Mouse (Mus musculus): Measurements from ENCODE around the gene Hsf2bp. TPM values are rescaled to one million over a fixed set of nuclear protein-coding genes. Genes with fewer than 3 reads are reported as not detected.

Gene Hsf2bp
- 5.1 and 5.9 TPM in 2 replicates for polyA plus RNA-seq (2012; rRNA removed)

DNA sequence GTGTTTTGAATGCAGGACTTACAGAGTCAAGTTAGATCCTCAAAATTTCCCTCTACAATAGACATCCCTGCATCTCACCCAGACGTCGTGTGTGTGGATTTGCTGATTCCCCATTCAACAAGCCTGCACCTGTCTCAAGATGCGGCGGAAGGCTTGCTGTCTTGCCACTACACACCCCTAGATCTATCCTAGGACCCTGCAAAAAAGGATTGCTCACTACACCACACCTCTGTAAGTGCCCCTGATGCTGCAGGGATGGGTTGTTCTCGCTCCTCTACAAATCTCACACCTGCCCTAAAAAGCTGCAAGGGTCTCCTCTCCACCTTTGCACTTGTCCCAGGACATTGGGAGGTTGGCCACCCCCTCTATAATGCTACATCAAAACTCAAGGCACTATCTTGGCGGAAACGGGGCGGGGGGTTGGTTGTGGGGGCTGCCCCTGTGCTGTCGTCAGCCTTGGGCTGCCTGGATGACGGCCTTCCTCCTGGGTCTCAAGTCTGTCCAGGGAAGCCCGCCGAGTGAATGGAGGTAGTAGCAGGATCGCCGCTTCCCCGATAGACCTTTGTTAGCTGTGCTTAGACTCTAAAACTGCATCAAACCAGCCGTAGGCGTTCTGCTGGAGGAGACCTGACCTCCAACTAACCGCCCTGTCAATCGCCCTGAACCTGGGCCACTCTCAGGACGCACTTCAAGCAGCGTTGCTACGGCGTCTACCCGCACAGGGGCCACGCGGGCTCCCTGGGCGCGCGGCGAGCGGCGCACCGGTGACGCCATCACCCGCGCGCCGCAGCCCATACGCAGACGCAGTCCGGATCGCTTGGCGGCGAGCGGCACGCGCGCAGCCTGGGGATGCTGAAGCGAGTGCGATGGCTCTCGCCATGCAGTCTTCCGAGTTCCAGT, at the start of gene Hsf2bp, which contains the start of gene Rrp1b:
Gene Hsf2bp, minus strand, starts transcription at position 741 of the 900 bp plus-strand sequence.
Gene Rrp1b, plus strand, starts transcription at position 492 of the 900 bp plus-strand sequence.
- 5% methylated on average over 52 of the region's 52 CpGs for WGBS
- no peak within 1 kb of the TSS for H3K27ac ChIP-seq (ENCODE audit: insufficient read depth, low read depth, low read length)
- no peaks in the 10 kb centered on the region for H3K36me3 ChIP-seq (ENCODE audit: control insufficient read depth, insufficient read depth, low read length)
- DNase-seq: peak; percentile 76
- TF ChIP-seq CTCF (conservative IDR thresholded peaks at IDR 0.05; ENCODE audit: insufficient read depth, insufficient read length, low read depth, low read length) (no peak), POLR2A (IDR thresholded peaks at IDR 0.05; ENCODE audit: low read depth, low read length) (peak; percentile 57)
- peak within 1 kb of the TSS; percentile 79 for H3K4me3 ChIP-seq (ENCODE audit: insufficient read depth, low read depth, low read length)
- no peaks in the 10 kb centered on the region for H3K4me1 ChIP-seq (ENCODE audit: control insufficient read depth, insufficient read depth, low read length)
- no peaks in the 10 kb centered on the region for H3K27me3 ChIP-seq (replicated peaks; ENCODE audit: control insufficient read depth, insufficient read depth, low read length)

DNA sequence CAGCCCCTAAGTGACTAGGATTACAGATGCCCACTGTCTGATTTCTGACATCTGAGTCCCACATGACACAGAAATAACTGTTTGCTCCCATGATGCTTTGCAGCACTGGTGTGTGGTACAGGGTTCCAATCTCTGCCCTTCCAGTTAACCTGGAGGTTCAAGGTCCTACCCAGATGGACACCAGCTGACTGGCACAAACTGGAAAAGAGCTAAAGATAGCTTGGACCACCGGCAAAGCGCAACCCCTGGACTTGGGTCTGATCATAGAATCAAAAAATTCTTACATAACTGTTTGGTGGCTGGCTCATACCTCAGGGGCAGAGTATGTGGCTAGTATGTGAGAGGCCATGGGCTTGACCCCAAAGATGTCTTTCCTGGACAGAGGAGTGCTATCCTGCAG, 47.2 kb upstream of the Hsf2bp start:
- 72% methylated on average over 2 of the region's 2 CpGs for WGBS
- H3K36me3 ChIP-seq (ENCODE audit: control insufficient read depth, insufficient read depth, low read length): no peaks in the 10 kb centered on the region
- H3K4me3 ChIP-seq (ENCODE audit: insufficient read depth, low read depth, low read length): no peak overlapping the region
- no peaks in the 10 kb centered on the region for H3K4me1 ChIP-seq (ENCODE audit: control insufficient read depth, insufficient read depth, low read length)
- peak; percentile 39 for DNase-seq
- TF ChIP-seq POLR2A (IDR thresholded peaks at IDR 0.05; ENCODE audit: low read depth, low read length): no peak
- TF ChIP-seq CTCF (conservative IDR thresholded peaks at IDR 0.05; ENCODE audit: insufficient read depth, insufficient read length, low read depth, low read length): no peak
- no peak overlapping the region for H3K27ac ChIP-seq (ENCODE audit: insufficient read depth, low read depth, low read length)
- no peaks in the 10 kb centered on the region for H3K27me3 ChIP-seq (replicated peaks; ENCODE audit: control insufficient read depth, insufficient read depth, low read length)

DNA sequence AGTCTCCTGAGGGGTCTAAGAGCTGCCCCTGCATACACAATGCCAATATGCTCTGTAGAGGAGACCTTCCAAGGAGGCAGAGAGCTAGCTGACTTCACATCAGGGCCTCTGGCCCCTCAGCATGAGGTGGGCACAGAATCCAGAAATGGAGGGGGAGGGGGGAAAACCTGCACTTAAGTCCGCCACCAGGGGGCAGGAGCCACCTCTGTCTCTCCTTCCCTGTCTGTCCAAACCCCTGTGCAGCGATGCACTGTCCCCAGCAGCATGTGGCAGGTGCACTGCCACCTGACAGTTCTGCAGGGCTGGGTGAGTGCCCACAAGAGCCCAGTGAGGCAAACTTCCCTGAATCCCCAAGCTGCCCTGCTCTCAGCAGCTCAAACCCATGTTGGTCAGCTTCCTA, 39.0 kb upstream of the Hsf2bp start:
- no peaks in the 10 kb centered on the region for H3K27me3 ChIP-seq (replicated peaks; ENCODE audit: control insufficient read depth, insufficient read depth, low read length)
- H3K27ac ChIP-seq (ENCODE audit: insufficient read depth, low read depth, low read length): no peak overlapping the region
- H3K4me3 ChIP-seq (ENCODE audit: insufficient read depth, low read depth, low read length): no peak overlapping the region
- H3K4me1 ChIP-seq (ENCODE audit: control insufficient read depth, insufficient read depth, low read length): no peaks in the 10 kb centered on the region
- TF ChIP-seq CTCF (conservative IDR thresholded peaks at IDR 0.05; ENCODE audit: insufficient read depth, insufficient read length, low read depth, low read length) (peak; percentile 78), POLR2A (IDR thresholded peaks at IDR 0.05; ENCODE audit: low read depth, low read length) (no peak)
- peak; percentile 57 for DNase-seq
- H3K36me3 ChIP-seq (ENCODE audit: control insufficient read depth, insufficient read depth, low read length): no peaks in the 10 kb centered on the region
- 10% methylated on average over 2 of the region's 2 CpGs for WGBS

DNA sequence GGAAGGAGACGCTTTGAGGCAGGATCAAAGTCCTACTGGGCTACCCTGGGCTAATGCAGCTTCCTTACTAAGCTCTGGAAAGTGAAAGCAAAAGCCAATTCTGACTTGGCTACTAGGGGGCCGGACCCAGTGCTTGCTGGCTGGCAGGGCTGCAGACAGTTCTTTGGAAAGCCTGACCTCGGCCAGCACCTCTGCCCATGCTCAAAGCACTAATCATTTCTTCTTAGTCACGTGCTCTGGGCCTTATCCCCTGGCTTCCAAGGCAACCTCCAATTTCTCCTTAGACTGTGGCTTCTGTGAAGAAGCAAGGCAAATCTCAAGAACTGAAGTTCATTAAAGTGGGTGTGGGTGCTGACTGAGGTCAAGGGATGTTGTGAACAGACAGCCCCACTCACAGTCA, 38.5 kb upstream of the Hsf2bp start:
- Histone ChIP-seq H3K4me1 (ENCODE audit: control insufficient read depth, insufficient read depth, low read length) (no peaks in the 10 kb centered on the region), H3K4me3 (ENCODE audit: insufficient read depth, low read depth, low read length) (no peak overlapping the region), H3K27me3 (replicated peaks; ENCODE audit: control insufficient read depth, insufficient read depth, low read length) (no peaks in the 10 kb centered on the region), H3K36me3 (ENCODE audit: control insufficient read depth, insufficient read depth, low read length) (no peaks in the 10 kb centered on the region), H3K27ac (ENCODE audit: insufficient read depth, low read depth, low read length) (no peak overlapping the region)
- WGBS: 57% methylated on average over 4 of the region's 4 CpGs
- DNase-seq: no peak
- TF ChIP-seq POLR2A (IDR thresholded peaks at IDR 0.05; ENCODE audit: low read depth, low read length) (no peak), CTCF (conservative IDR thresholded peaks at IDR 0.05; ENCODE audit: insufficient read depth, insufficient read length, low read depth, low read length) (no peak)

DNA sequence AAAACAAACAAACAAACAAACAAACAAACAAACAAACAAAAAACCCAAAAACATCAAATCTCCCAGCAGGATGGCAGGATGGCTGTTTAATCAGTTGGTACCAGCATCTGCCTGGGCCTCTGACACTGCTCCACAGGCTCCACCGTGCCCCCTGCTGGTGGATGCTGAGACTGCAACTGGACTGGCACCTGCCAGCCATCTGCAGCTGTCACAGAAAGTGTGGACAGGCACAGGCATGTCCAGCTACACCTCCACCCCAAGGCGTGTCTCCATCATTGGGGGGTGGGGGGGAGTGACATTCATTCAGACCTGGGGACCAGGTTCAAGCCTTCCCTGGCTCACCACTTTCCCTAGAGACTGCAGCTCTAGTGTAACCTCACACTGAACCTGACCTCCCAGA, 37.2 kb upstream of the Hsf2bp start:
- DNase-seq: peak; percentile 85
- TF ChIP-seq CTCF (conservative IDR thresholded peaks at IDR 0.05; ENCODE audit: insufficient read depth, insufficient read length, low read depth, low read length) (peak; percentile 94), POLR2A (IDR thresholded peaks at IDR 0.05; ENCODE audit: low read depth, low read length) (no peak)
- H3K27ac ChIP-seq (ENCODE audit: insufficient read depth, low read depth, low read length): no peak overlapping the region
- H3K27me3 ChIP-seq (replicated peaks; ENCODE audit: control insufficient read depth, insufficient read depth, low read length): no peaks in the 10 kb centered on the region
- no peaks in the 10 kb centered on the region for H3K36me3 ChIP-seq (ENCODE audit: control insufficient read depth, insufficient read depth, low read length)
- no peak overlapping the region for H3K4me3 ChIP-seq (ENCODE audit: insufficient read depth, low read depth, low read length)
- no peaks in the 10 kb centered on the region for H3K4me1 ChIP-seq (ENCODE audit: control insufficient read depth, insufficient read depth, low read length)
- WGBS: 3% methylated on average over 2 of the region's 2 CpGs

DNA sequence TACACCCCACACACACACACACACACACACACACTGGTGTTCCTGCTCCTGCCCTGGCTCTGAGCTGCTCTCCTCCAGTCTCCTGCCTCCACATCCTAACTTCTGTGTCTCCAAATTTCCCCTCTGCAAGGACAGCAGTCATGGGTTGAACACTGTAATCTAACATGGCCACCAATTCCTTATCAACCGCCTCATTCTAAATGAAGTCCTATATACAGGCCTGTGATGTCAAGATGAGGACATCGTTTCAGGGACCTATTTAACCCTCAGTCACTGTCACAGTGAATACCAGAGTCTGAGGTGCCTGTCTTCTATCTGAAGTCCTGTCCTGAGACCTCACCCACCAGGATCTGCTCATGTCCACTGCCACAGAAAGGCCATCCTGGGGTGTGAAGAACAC, 32.7 kb upstream of the Hsf2bp start:
- H3K27me3 ChIP-seq (replicated peaks; ENCODE audit: control insufficient read depth, insufficient read depth, low read length): no peaks in the 10 kb centered on the region
- H3K36me3 ChIP-seq (ENCODE audit: control insufficient read depth, insufficient read depth, low read length): no peaks in the 10 kb centered on the region
- H3K4me3 ChIP-seq (ENCODE audit: insufficient read depth, low read depth, low read length): no peak overlapping the region
- WGBS: 88% methylated on average over 2 of the region's 2 CpGs
- no peak for DNase-seq
- no peaks in the 10 kb centered on the region for H3K4me1 ChIP-seq (ENCODE audit: control insufficient read depth, insufficient read depth, low read length)
- H3K27ac ChIP-seq (ENCODE audit: insufficient read depth, low read depth, low read length): no peak overlapping the region
- TF ChIP-seq POLR2A (IDR thresholded peaks at IDR 0.05; ENCODE audit: low read depth, low read length) (no peak), CTCF (conservative IDR thresholded peaks at IDR 0.05; ENCODE audit: insufficient read depth, insufficient read length, low read depth, low read length) (no peak)

DNA sequence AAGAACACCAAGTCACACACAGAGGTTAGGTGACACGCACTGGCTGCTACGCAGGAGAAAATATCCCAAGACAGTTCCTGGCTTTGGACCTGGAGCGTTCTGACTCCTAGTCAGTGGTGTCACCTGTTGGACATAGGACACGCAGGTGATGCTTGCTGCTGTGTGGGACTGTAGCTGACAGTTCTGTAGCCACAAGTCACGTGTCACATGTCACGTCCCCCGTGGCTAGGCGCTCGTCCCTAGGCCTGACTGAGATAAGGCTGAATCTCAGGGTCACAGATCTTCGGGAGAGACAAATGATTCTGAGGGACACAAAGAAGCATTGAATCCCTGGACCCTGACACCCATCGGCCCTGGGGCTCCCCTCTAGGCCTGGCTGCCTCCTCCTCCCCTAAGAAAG, 32.2 kb upstream of the Hsf2bp start:
- no peak overlapping the region for H3K27ac ChIP-seq (ENCODE audit: insufficient read depth, low read depth, low read length)
- no peak overlapping the region for H3K4me3 ChIP-seq (ENCODE audit: insufficient read depth, low read depth, low read length)
- no peaks in the 10 kb centered on the region for H3K4me1 ChIP-seq (ENCODE audit: control insufficient read depth, insufficient read depth, low read length)
- no peak for TF ChIP-seq POLR2A (IDR thresholded peaks at IDR 0.05; ENCODE audit: low read depth, low read length)
- H3K36me3 ChIP-seq (ENCODE audit: control insufficient read depth, insufficient read depth, low read length): no peaks in the 10 kb centered on the region
- 95% methylated on average over 11 of the region's 11 CpGs for WGBS
- DNase-seq: no peak
- H3K27me3 ChIP-seq (replicated peaks; ENCODE audit: control insufficient read depth, insufficient read depth, low read length): no peaks in the 10 kb centered on the region

All from kidney, adult 2 months (tissue).